Mouse (Mus musculus): Measurements from ENCODE around the gene Smim12. TPM values are rescaled to one million over a fixed set of nuclear protein-coding genes. Genes with fewer than 3 reads are reported as not detected.

Gene Smim12
- polyA plus RNA-seq, 1 experiment: 85.9 TPM

GRCm38 (mm10) chr4:127256739-127257138 lies 13.2 kb downstream of the Smim12 start:
- no peak overlapping the region for H3K4me3 ChIP-seq (ENCODE audit: insufficient read depth, low read length)
- peaks cover 2% of the 10 kb centered on the region; the same call in 1 of the 2 replicates for H3K4me1 ChIP-seq (ENCODE audit: control insufficient read depth, insufficient read depth, low read length)
- H3K27ac ChIP-seq (ENCODE audit: insufficient read depth, low read length): no peak overlapping the region
- TF ChIP-seq POLR2A (IDR thresholded peaks at IDR 0.05; ENCODE audit: extremely low read depth, insufficient read depth, low read length) (no peak), CTCF (IDR thresholded peaks at IDR 0.05; ENCODE audit: extremely low read depth, insufficient read depth, low read length) (no peak)

GRCm38 (mm10) chr4:127258186-127258897 lies 14.8 kb downstream of the Smim12 start:
- no peaks in the 10 kb centered on the region for H3K4me1 ChIP-seq (ENCODE audit: control insufficient read depth, insufficient read depth, low read length)
- no peak overlapping the region for H3K27ac ChIP-seq (ENCODE audit: insufficient read depth, low read length)
- H3K4me3 ChIP-seq (ENCODE audit: insufficient read depth, low read length): no peak overlapping the region
- TF ChIP-seq POLR2A (IDR thresholded peaks at IDR 0.05; ENCODE audit: extremely low read depth, insufficient read depth, low read length): no peak
- no peak for TF ChIP-seq CTCF (IDR thresholded peaks at IDR 0.05; ENCODE audit: extremely low read depth, insufficient read depth, low read length)

- Histone ChIP-seq H3K4me3 (ENCODE audit: insufficient read depth, low read length) (no peak overlapping the region), H3K27ac (ENCODE audit: insufficient read depth, low read length) (no peak overlapping the region), H3K4me1 (ENCODE audit: control insufficient read depth, insufficient read depth, low read length) (no peaks in the 10 kb centered on the region)
- TF ChIP-seq POLR2A (IDR thresholded peaks at IDR 0.05; ENCODE audit: extremely low read depth, insufficient read depth, low read length) (no peak), CTCF (IDR thresholded peaks at IDR 0.05; ENCODE audit: extremely low read depth, insufficient read depth, low read length) (no peak)
Observed at GRCm38 (mm10) chr4:127261601-127262000, 18.0 kb downstream of the Smim12 start.

- H3K4me3 ChIP-seq (ENCODE audit: insufficient read depth, low read length): no peak overlapping the region
- no peaks in the 10 kb centered on the region for H3K4me1 ChIP-seq (ENCODE audit: control insufficient read depth, insufficient read depth, low read length)
- TF ChIP-seq CTCF (IDR thresholded peaks at IDR 0.05; ENCODE audit: extremely low read depth, insufficient read depth, low read length) (no peak), POLR2A (IDR thresholded peaks at IDR 0.05; ENCODE audit: extremely low read depth, insufficient read depth, low read length) (no peak)
- H3K27ac ChIP-seq (ENCODE audit: insufficient read depth, low read length): peak overlapping the region; percentile 3; the same call in 1 of the 2 replicates
Observed at GRCm38 (mm10) chr4:127263438-127264182, 20.0 kb downstream of the Smim12 start.

GRCm38 (mm10) chr4:127264183-127264554 lies 20.6 kb downstream of the Smim12 start:
- Histone ChIP-seq H3K4me1 (ENCODE audit: control insufficient read depth, insufficient read depth, low read length) (no peaks in the 10 kb centered on the region), H3K4me3 (ENCODE audit: insufficient read depth, low read length) (no peak overlapping the region), H3K27ac (ENCODE audit: insufficient read depth, low read length) (no peak overlapping the region)
- TF ChIP-seq CTCF (IDR thresholded peaks at IDR 0.05; ENCODE audit: extremely low read depth, insufficient read depth, low read length) (no peak), POLR2A (IDR thresholded peaks at IDR 0.05; ENCODE audit: extremely low read depth, insufficient read depth, low read length) (no peak)

- Histone ChIP-seq H3K4me1 (ENCODE audit: control insufficient read depth, insufficient read depth, low read length) (no peaks in the 10 kb centered on the region), H3K4me3 (ENCODE audit: insufficient read depth, low read length) (no peak overlapping the region)
- TF ChIP-seq POLR2A (IDR thresholded peaks at IDR 0.05; ENCODE audit: extremely low read depth, insufficient read depth, low read length) (no peak), CTCF (IDR thresholded peaks at IDR 0.05; ENCODE audit: extremely low read depth, insufficient read depth, low read length) (no peak)
Observed at GRCm38 (mm10) chr4:127278451-127279001, 34.9 kb downstream of the Smim12 start.

GRCm38 (mm10) chr4:127279241-127279640 lies 35.7 kb downstream of the Smim12 start:
- Histone ChIP-seq H3K4me3 (ENCODE audit: insufficient read depth, low read length) (no peak overlapping the region), H3K4me1 (ENCODE audit: control insufficient read depth, insufficient read depth, low read length) (no peaks in the 10 kb centered on the region), H3K27ac (ENCODE audit: insufficient read depth, low read length) (no peak overlapping the region)
- no peak for TF ChIP-seq CTCF (IDR thresholded peaks at IDR 0.05; ENCODE audit: extremely low read depth, insufficient read depth, low read length)
- TF ChIP-seq POLR2A (IDR thresholded peaks at IDR 0.05; ENCODE audit: extremely low read depth, insufficient read depth, low read length): no peak

More at GRCm38 (mm10) chr4:127278451-127279001, 34.9 kb downstream of the Smim12 start:
- H3K27ac ChIP-seq (ENCODE audit: insufficient read depth, low read length): peak overlapping the region; percentile 63; the same call in 1 of the 2 replicates

- Histone ChIP-seq H3K27ac (ENCODE audit: insufficient read depth, low read length) (no peak overlapping the region), H3K4me3 (ENCODE audit: insufficient read depth, low read length) (no peak overlapping the region), H3K4me1 (ENCODE audit: control insufficient read depth, insufficient read depth, low read length) (no peaks in the 10 kb centered on the region)
- TF ChIP-seq POLR2A (IDR thresholded peaks at IDR 0.05; ENCODE audit: extremely low read depth, insufficient read depth, low read length) (no peak), CTCF (IDR thresholded peaks at IDR 0.05; ENCODE audit: extremely low read depth, insufficient read depth, low read length) (no peak)
Observed at GRCm38 (mm10) chr4:127286907-127287306, 43.3 kb downstream of the Smim12 start.

- TF ChIP-seq POLR2A (IDR thresholded peaks at IDR 0.05; ENCODE audit: extremely low read depth, insufficient read depth, low read length) (no peak), CTCF (IDR thresholded peaks at IDR 0.05; ENCODE audit: extremely low read depth, insufficient read depth, low read length) (no peak)
- 0 out of 2 replicates have a peak overlapping the region, but pooled peaks have one; percentile 40 for H3K27ac ChIP-seq (ENCODE audit: insufficient read depth, low read length)
- H3K4me3 ChIP-seq (ENCODE audit: insufficient read depth, low read length): no peak overlapping the region
- no peaks in the 10 kb centered on the region for H3K4me1 ChIP-seq (ENCODE audit: control insufficient read depth, insufficient read depth, low read length)
Observed at GRCm38 (mm10) chr4:127289039-127289548, 45.5 kb downstream of the Smim12 start.

Data from cortical plate, adult 2 months (tissue).